Comparison of ENCODE assay signal across 25 mouse cellular contexts in genomic region chr16:24431808-24432207, GRCm38 (mm10).
"Had no signal": no experiment of that assay in that cellular context is flagged by ENCODE, and none has a peak within 500 bp of the region (broad histone marks: within the 10 kb centered on the region; RNA-seq: fewer than 3 reads in every experiment).

No protein-coding gene starts in this region.

- H3K36me3 ChIP-seq: limb, embryonic 12.5 days; limb, embryonic 15.5 days; lung, embryonic 15.5 days; midbrain, embryonic 10.5 days; midbrain, embryonic 13.5 days; neural tube, embryonic 12.5 days; neural tube, embryonic 15.5 days; stomach, embryonic 15.5 days had no signal

- H3K27me3 ChIP-seq: limb, embryonic 12.5 days; limb, embryonic 15.5 days; lung, embryonic 15.5 days; midbrain, embryonic 13.5 days; neural tube, embryonic 12.5 days; neural tube, embryonic 15.5 days; stomach, embryonic 15.5 days had no signal

- H3K27ac ChIP-seq: kidney, postnatal 0 days; left cerebral cortex, adult 2 months; limb, embryonic 12.5 days; limb, embryonic 15.5 days; liver, embryonic 14.5 days; lung, embryonic 15.5 days; midbrain, embryonic 10.5 days; midbrain, embryonic 13.5 days; neural tube, embryonic 12.5 days; neural tube, embryonic 15.5 days; stomach, embryonic 15.5 days had no signal

- H3K4me3 ChIP-seq: left cerebral cortex, adult 2 months; limb, embryonic 12.5 days; limb, embryonic 15.5 days; lung, embryonic 15.5 days; megakaryocyte, embryonic 14.5 days; midbrain, embryonic 10.5 days; midbrain, embryonic 13.5 days; neural tube, embryonic 12.5 days; neural tube, embryonic 15.5 days; stomach, embryonic 15.5 days had no signal

- DNase-seq: kidney, adult 2 months; kidney, postnatal 25 days; layer of hippocampus, postnatal 36 days; lung, adult 18-20 months; lung, postnatal 10 days; lung, postnatal 36 days; retina, postnatal 1 day; right cerebral cortex, postnatal 25 days; spleen, adult 18-20 months; thymus, adult 18-20 months had no signal

- ATAC-seq: intestine, postnatal 0 days; midbrain, embryonic 13.5 days; midbrain, embryonic 16.5 days had no signal

- H3K9ac ChIP-seq: limb, embryonic 12.5 days; limb, embryonic 15.5 days; liver, embryonic 14.5 days; lung, embryonic 15.5 days; midbrain, embryonic 13.5 days; neural tube, embryonic 12.5 days; neural tube, embryonic 15.5 days; stomach, embryonic 15.5 days had no signal

- H3K4me2 ChIP-seq: limb, embryonic 12.5 days; limb, embryonic 15.5 days; liver, embryonic 11.5 days; lung, embryonic 15.5 days; midbrain, embryonic 13.5 days; neural tube, embryonic 12.5 days; neural tube, embryonic 15.5 days; stomach, embryonic 15.5 days had no signal

- H3K9me3 ChIP-seq: limb, embryonic 12.5 days; limb, embryonic 15.5 days; lung, embryonic 15.5 days; megakaryocyte, embryonic 14.5 days; midbrain, embryonic 10.5 days; midbrain, embryonic 13.5 days; neural tube, embryonic 12.5 days; neural tube, embryonic 15.5 days; stomach, embryonic 15.5 days had no signal
